Mouse (Mus musculus) MEL (cell line): ENCODE data around the gene 1110065P20Rik. TPM values are rescaled to one million over a fixed set of nuclear protein-coding genes. Genes with fewer than 3 reads are reported as not detected.

ENCODE experiments used
- DNase-seq: peaks from one replicate; pipeline ENCODE4 v3.0.0; 2011; ENCODE audit warnings: low read depth, low spot score
- H3K27ac ChIP-seq: 2 replicates; pipeline ENCODE4 v1.5.1; 2012; ENCODE audit warnings: low read depth, mild to moderate bottlenecking, control low read depth, low read length, moderate library complexity; ENCODE audit not compliant: control insufficient read depth
- H3K27me3 ChIP-seq, 2 experiments: fragments of 150-350 bp in 1 of 2; sonication (generic) in 1 of 2; 2 replicates each; pipeline ENCODE4 v1.6.1; 2012; ENCODE audit warnings: low read length in 2 of 2, mild to moderate bottlenecking in 2 of 2, improper control_type of control experiment in 1 of 2, moderate library complexity in 1 of 2; ENCODE audit not compliant: insufficient read depth in 2 of 2, control insufficient read depth in 1 of 2
- H3K36me3 ChIP-seq, 2 experiments: 2 replicates each; pipeline ENCODE4 v1.6.1; 2012 to 2014; ENCODE audit warnings: low read length in 2 of 2, improper control_type of control experiment in 1 of 2, inconsistent platforms in 1 of 2, mild to moderate bottlenecking in 1 of 2; ENCODE audit not compliant: insufficient read depth in 2 of 2, control insufficient read depth in 1 of 2
- H3K4me1 ChIP-seq, 2 experiments: fragments of 150-350 bp in 1 of 2; sonication (generic) in 1 of 2; 2 replicates each; pipeline ENCODE4 v1.6.1; 2012; ENCODE audit warnings: low read length in 2 of 2, improper control_type of control experiment in 1 of 2, mild to moderate bottlenecking in 1 of 2; ENCODE audit not compliant: insufficient read depth in 2 of 2, control insufficient read depth in 1 of 2
- H3K4me3 ChIP-seq, 2 experiments: fragments of 150-350 bp in 1 of 2; sonication (generic) in 1 of 2; 2 replicates each; pipeline ENCODE4 v1.5.1; 2012; ENCODE audit warnings: low read depth in 2 of 2, low read length in 2 of 2, mild to moderate bottlenecking in 2 of 2, moderate library complexity in 2 of 2, control low read depth in 1 of 2, improper control_type of control experiment in 1 of 2; ENCODE audit not compliant: control insufficient read depth in 1 of 2, insufficient read depth in 1 of 2
- H3K79me2 ChIP-seq: 2 replicates; pipeline ENCODE4 v1.6.1; 2012; ENCODE audit warnings: mild to moderate bottlenecking, low read length, moderate library complexity; ENCODE audit not compliant: control insufficient read depth, poor library complexity, insufficient read depth
- H3K9ac ChIP-seq: 2 replicates; pipeline ENCODE4 v1.6.1; 2012; ENCODE audit warnings: low read depth, mild to moderate bottlenecking, control low read depth, low read length, moderate library complexity; ENCODE audit not compliant: control insufficient read depth, poor library complexity, severe bottlenecking
- H3K9me3 ChIP-seq: fragments of 150-350 bp; sonication (generic); replicated peaks from 2 replicates; pipeline ENCODE4 v1.6.1; 2012; ENCODE audit warnings: mild to moderate bottlenecking, low read length, improper control_type of control experiment, moderate library complexity; ENCODE audit not compliant: insufficient read depth
- CHD1 ChIP-seq: IDR thresholded peaks from 2 replicates; pipeline ENCODE4 v1.6.1; 2012; ENCODE audit warnings: low read depth, mild to moderate bottlenecking, inconsistent platforms, low read length, improper control_type of control experiment
- CHD2 ChIP-seq: IDR thresholded peaks from 2 replicates; pipeline ENCODE4 v1.6.1; 2011; ENCODE audit warnings: low read length, improper control_type of control experiment
- CTCF ChIP-seq, 3 experiments: IDR thresholded peaks in 2 of 3; conservative IDR thresholded peaks in 1 of 3; 2 replicates each; pipeline ENCODE4 v1.5.1; 2011 to 2012; ENCODE audit warnings: low read length in 3 of 3, low read depth in 2 of 3, mild to moderate bottlenecking in 2 of 3, improper control_type of control experiment in 1 of 3, inconsistent platforms in 1 of 3, mixed read lengths in 1 of 3, moderate library complexity in 1 of 3; ENCODE audit not compliant: control insufficient read depth in 1 of 3, insufficient read depth in 1 of 3, poor library complexity in 1 of 3, severe bottlenecking in 1 of 3
- E2F4 ChIP-seq: IDR thresholded peaks from 2 replicates; pipeline ENCODE4 v1.6.1; 2011; ENCODE audit warnings: low read depth, low read length, improper control_type of control experiment, borderline replicate concordance
- ETS1 ChIP-seq: IDR thresholded peaks from 2 replicates; pipeline ENCODE4 v1.6.1; 2012; ENCODE audit warnings: low read depth, mild to moderate bottlenecking, inconsistent platforms, low read length, improper control_type of control experiment, moderate library complexity
- GABPA ChIP-seq: IDR thresholded peaks from 2 replicates; pipeline ENCODE4 v1.6.1; 2012; ENCODE audit warnings: low read depth, mild to moderate bottlenecking, inconsistent platforms, low read length, improper control_type of control experiment, moderate library complexity
- GATA1 ChIP-seq: IDR thresholded peaks from 2 replicates; pipeline ENCODE4 v1.6.1; 2011; ENCODE audit warnings: low read depth, low read length, improper control_type of control experiment
- HCFC1 ChIP-seq: IDR thresholded peaks from 2 replicates; pipeline ENCODE4 v1.6.1; 2012; ENCODE audit warnings: low read depth, mild to moderate bottlenecking, inconsistent platforms, low read length, improper control_type of control experiment, moderate library complexity
- JUND ChIP-seq: IDR thresholded peaks from 2 replicates; pipeline ENCODE4 v1.6.1; 2011; ENCODE audit warnings: low read depth, mild to moderate bottlenecking, improper control_type of control experiment, low read length
- KAT2A ChIP-seq: conservative IDR thresholded peaks from 2 replicates; pipeline ENCODE4 v1.6.1; 2012; ENCODE audit warnings: low read depth, low read length, improper control_type of control experiment, inconsistent platforms
- MAX ChIP-seq: IDR thresholded peaks from 2 replicates; pipeline ENCODE4 v1.6.1; 2011; ENCODE audit warnings: low read length, improper control_type of control experiment
- MAZ ChIP-seq: IDR thresholded peaks from 2 replicates; pipeline ENCODE4 v1.6.1; 2012; ENCODE audit warnings: low read depth, mild to moderate bottlenecking, inconsistent platforms, low read length, improper control_type of control experiment
- MEF2A ChIP-seq: IDR thresholded peaks from 2 replicates; pipeline ENCODE4 v1.6.1; 2014; ENCODE audit warnings: low read depth, mild to moderate bottlenecking, inconsistent platforms, low read length, improper control_type of control experiment; ENCODE audit not compliant: poor library complexity, insufficient replicate concordance, severe bottlenecking; ENCODE audit errors: extremely low read depth
- MYB ChIP-seq: IDR thresholded peaks from 2 replicates; pipeline ENCODE4 v1.6.1; 2011; ENCODE audit warnings: mild to moderate bottlenecking, low read depth, low read length, improper control_type of control experiment
- MYC ChIP-seq: IDR thresholded peaks from 2 replicates; pipeline ENCODE4 v1.6.1; 2011; ENCODE audit warnings: low read depth, mild to moderate bottlenecking, low read length, improper control_type of control experiment, moderate library complexity
- NELFE ChIP-seq: IDR thresholded peaks from 2 replicates; pipeline ENCODE4 v1.6.1; 2011; ENCODE audit warnings: low read depth, low read length, improper control_type of control experiment
- NRF1 ChIP-seq: IDR thresholded peaks from 2 replicates; pipeline ENCODE4 v1.6.1; 2014; ENCODE audit warnings: low read depth, mild to moderate bottlenecking, inconsistent platforms, low read length, improper control_type of control experiment, moderate library complexity; ENCODE audit not compliant: poor library complexity, insufficient read depth, severe bottlenecking
- POLR2A ChIP-seq, 2 experiments: IDR thresholded peaks; 2 replicates each; pipeline ENCODE4 v1.6.1; 2011 to 2012; ENCODE audit warnings: low read length in 2 of 2, mild to moderate bottlenecking in 2 of 2, control low read depth in 1 of 2, improper control_type of control experiment in 1 of 2, low read depth in 1 of 2, moderate library complexity in 1 of 2; ENCODE audit not compliant: control insufficient read depth in 1 of 2, insufficient read depth in 1 of 2, poor library complexity in 1 of 2
- POLR2AphosphoS5 ChIP-seq: IDR thresholded peaks from 2 replicates; pipeline ENCODE4 v1.6.1; 2012; ENCODE audit warnings: low read depth, borderline replicate concordance, mild to moderate bottlenecking, inconsistent platforms, low read length, moderate library complexity, mixed read lengths
- RAD21 ChIP-seq: IDR thresholded peaks from 2 replicates; pipeline ENCODE4 v1.6.1; 2011; ENCODE audit warnings: mild to moderate bottlenecking, low read depth, low read length, improper control_type of control experiment
- RCOR1 ChIP-seq: IDR thresholded peaks from 2 replicates; pipeline ENCODE4 v1.6.1; 2012; ENCODE audit warnings: low read depth, mild to moderate bottlenecking, inconsistent platforms, low read length, improper control_type of control experiment
- SIN3A ChIP-seq: IDR thresholded peaks from 2 replicates; pipeline ENCODE4 v1.6.1; 2012; ENCODE audit warnings: low read length, improper control_type of control experiment, inconsistent platforms
- TAL1 ChIP-seq: IDR thresholded peaks from 2 replicates; pipeline ENCODE4 v1.6.1; 2012; ENCODE audit warnings: mild to moderate bottlenecking, inconsistent platforms, low read length, moderate library complexity, mixed read lengths
- TBP ChIP-seq: IDR thresholded peaks from 2 replicates; pipeline ENCODE4 v1.8.0; 2011; ENCODE audit warnings: low read depth, low read length, improper control_type of control experiment
- TCF12 ChIP-seq: IDR thresholded peaks from 2 replicates; pipeline ENCODE4 v1.6.1; 2014; ENCODE audit warnings: low read depth, mild to moderate bottlenecking, inconsistent platforms, low read length, improper control_type of control experiment, moderate library complexity
- UBTF ChIP-seq: IDR thresholded peaks from 2 replicates; pipeline ENCODE4 v1.6.1; 2012; ENCODE audit warnings: low read depth, mild to moderate bottlenecking, inconsistent platforms, low read length, improper control_type of control experiment, moderate library complexity, borderline replicate concordance; ENCODE audit not compliant: insufficient read depth
- USF1 ChIP-seq: IDR thresholded peaks from 2 replicates; pipeline ENCODE4 v1.6.1; 2014; ENCODE audit warnings: low read depth, mild to moderate bottlenecking, inconsistent platforms, low read length, improper control_type of control experiment, moderate library complexity
- ZKSCAN1 ChIP-seq: IDR thresholded peaks from 2 replicates; pipeline ENCODE4 v1.6.1; 2012; ENCODE audit warnings: low read depth, mild to moderate bottlenecking, inconsistent platforms, low read length, improper control_type of control experiment, moderate library complexity
- ZMIZ1 ChIP-seq: IDR thresholded peaks from 2 replicates; pipeline ENCODE4 v1.6.1; 2012; ENCODE audit warnings: low read depth, mild to moderate bottlenecking, inconsistent platforms, low read length, improper control_type of control experiment, moderate library complexity
- ZNF384 ChIP-seq: IDR thresholded peaks from 2 replicates; pipeline ENCODE4 v1.6.1; 2012; ENCODE audit warnings: low read depth, mild to moderate bottlenecking, inconsistent platforms, low read length, improper control_type of control experiment
- polyA plus RNA-seq, 2 experiments: library from polyadenylated mRNA; stranded (reverse) in 1 of 2; unstranded in 1 of 2; fragments of >175 nt in 1 of 2; fragments of >200 nt in 1 of 2; gene quantifications; 2 replicates each; pipeline versions ENCODE4 v1.2.1 to v1.2.4; 2012; ENCODE audit warnings: low replicate concordance in 2 of 2, low read depth in 1 of 2; ENCODE audit not compliant: insufficient read length in 2 of 2, insufficient read depth in 1 of 2, missing spikeins in 1 of 2
- total RNA-seq: library from RNA; depleted of rRNA; stranded (reverse); fragments of 300-350 nt; gene quantifications from 2 replicates; pipeline ENCODE4 v1.2.3, GENCODE M21; 2012

The 1110065P20Rik gene
- total and polyA plus RNA-seq, 3 experiments: 43.4 to 50.9 TPM; not detected in 1

DNA sequence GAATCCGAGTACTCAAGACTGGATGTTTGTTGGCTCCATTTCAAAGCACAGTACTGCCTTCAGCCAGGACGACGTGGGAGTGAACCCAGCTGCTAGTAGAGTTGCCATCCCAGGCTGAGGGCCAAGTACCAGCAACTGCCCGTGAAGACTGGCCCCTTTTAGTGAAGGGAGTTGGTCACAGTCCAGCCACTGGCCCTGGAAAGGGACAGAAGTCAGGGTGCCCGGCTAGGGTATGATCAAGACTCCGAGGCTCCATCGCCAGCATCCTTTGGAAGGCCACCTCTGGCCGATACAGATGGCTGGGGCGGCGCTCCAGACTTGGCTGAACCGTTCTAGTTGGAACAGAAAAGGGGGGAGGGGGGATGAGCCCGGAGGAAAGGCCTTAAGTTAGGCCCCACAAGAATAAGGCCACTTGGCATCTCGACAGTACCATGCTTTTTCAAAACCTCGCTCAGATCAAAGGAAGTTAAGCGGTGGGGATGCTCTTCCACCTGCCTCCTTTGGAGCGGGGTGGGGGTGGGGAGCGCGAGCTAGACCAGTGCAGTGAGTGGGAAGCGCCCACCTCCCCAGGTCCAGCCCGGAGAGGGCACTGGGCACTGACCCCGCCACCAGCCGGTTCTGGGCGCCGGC lies 1.2 kb downstream of the 1110065P20Rik start:
- TF ChIP-seq POLR2A (IDR thresholded peaks at IDR 0.05; ENCODE audit: control insufficient read depth in 1 of 2, insufficient read depth in 1 of 2, low read depth in 1 of 2, low read length in 2 of 2, poor library complexity in 1 of 2) (peak in 1 of 2 experiments; percentile 11; a peak in 1 of 4 replicates), TBP (0 out of 2 replicates have a peak, but pooled peaks have one; percentile 20), MYB (no peak)
- H3K27ac ChIP-seq: peak overlapping the region; percentile 2; the same call in 1 of the 2 replicates
- peak; percentile 58 for DNase-seq
- no peaks in the 10 kb centered on the region for H3K9me3 ChIP-seq
- H3K27me3 ChIP-seq: no peaks in the 10 kb centered on the region
- H3K36me3 ChIP-seq: peaks cover 13 to 17% of the 10 kb centered on the region in 2 experiments; a peak in 3 of 4 replicates
- H3K4me3 ChIP-seq: peak overlapping the region; percentile 92 to 98
- peaks cover 42% of the 10 kb centered on the region for H3K79me2 ChIP-seq
- peaks cover 0 to 16% of the 10 kb centered on the region in 2 experiments; a peak in 3 of 4 replicates for H3K4me1 ChIP-seq
- peak overlapping the region; percentile 91 for H3K9ac ChIP-seq

DNA sequence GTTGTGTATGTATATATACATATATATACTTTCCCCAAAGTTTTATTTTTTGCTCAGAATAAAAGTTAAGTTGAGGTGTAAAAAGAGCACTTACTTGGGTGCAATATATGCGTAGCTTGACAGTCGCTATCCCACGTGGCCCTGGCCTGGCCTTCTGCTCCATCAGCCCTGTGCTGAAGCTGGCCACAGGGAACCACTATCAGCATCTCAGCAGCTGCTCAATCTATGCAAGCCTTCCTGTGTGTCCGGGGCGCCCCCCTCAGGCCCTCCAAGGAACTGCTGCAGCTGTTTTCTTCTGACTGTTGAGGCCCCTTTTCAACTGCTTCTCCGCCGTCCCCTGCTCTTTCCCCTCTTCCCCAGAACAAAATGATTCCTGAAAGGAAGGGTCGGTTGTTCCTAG lies 3.4 kb downstream of the 1110065P20Rik start:
- Histone ChIP-seq H3K27ac (no peak overlapping the region), H3K9ac (0 out of 2 replicates have a peak overlapping the region, but pooled peaks have one; percentile 2), H3K9me3 (no peaks in the 10 kb centered on the region), H3K4me1 (peaks cover 0 to 16% of the 10 kb centered on the region in 2 experiments; a peak in 2 of 4 replicates), H3K36me3 (peaks cover 3 to 15% of the 10 kb centered on the region in 2 experiments; a peak in 3 of 4 replicates), H3K27me3 (no peaks in the 10 kb centered on the region), H3K79me2 (peaks cover 30% of the 10 kb centered on the region), H3K4me3 (no peak overlapping the region)
- peak; percentile 89 for DNase-seq
- peak; percentile 81 for TF ChIP-seq RAD21
- peak; percentile 75 for TF ChIP-seq SIN3A
- no peak for TF ChIP-seq KAT2A
- TF ChIP-seq MAZ: no peak
- TF ChIP-seq E2F4: no peak
- peak; percentile 59; the same call in 1 of the 2 replicates for TF ChIP-seq HCFC1
- no peak for TF ChIP-seq GABPA
- peak; percentile 77 for TF ChIP-seq MAX
- TF ChIP-seq MYB: no peak
- TF ChIP-seq NELFE: no peak
- no peak for TF ChIP-seq JUND
- TF ChIP-seq CHD1: no peak
- peak; percentile 81; the same call in 1 of the 2 replicates for TF ChIP-seq MYC
- no peak for TF ChIP-seq POLR2AphosphoS5
- TF ChIP-seq USF1: peak; percentile 76
- no peak for TF ChIP-seq TBP
- peak; percentile 79 for TF ChIP-seq TAL1
- 0 out of 2 replicates have a peak, but pooled peaks have one; percentile 35 for TF ChIP-seq MEF2A
- peak; percentile 59; the same call in 1 of the 2 replicates for TF ChIP-seq RCOR1
- TF ChIP-seq GATA1: peak; percentile 67
- no peak for TF ChIP-seq ZMIZ1
- TF ChIP-seq ZKSCAN1: no peak
- 0 out of 2 replicates have a peak, but pooled peaks have one; percentile 39 for TF ChIP-seq ETS1
- TF ChIP-seq ZNF384: no peak
- peak; percentile 90 to 94 (median 93) for TF ChIP-seq CTCF (IDR thresholded peaks at IDR 0.05 in 2 of 3, conservative IDR thresholded peaks at IDR 0.05 in 1 of 3; ENCODE audit: control insufficient read depth in 1 of 3, insufficient read depth in 1 of 3, low read depth in 2 of 3, low read length in 3 of 3, poor library complexity in 1 of 3, severe bottlenecking in 1 of 3)
- TF ChIP-seq UBTF: no peak
- TF ChIP-seq CHD2: no peak
- TF ChIP-seq TCF12: peak; percentile 70
- TF ChIP-seq NRF1: no peak
